Mouse (Mus musculus) C2C12 (cell line): Measurements from ENCODE around the gene Fos.

Experiments used
- CEBPB ChIP-seq: IDR thresholded peaks from one replicate; pipeline ENCODE4 v1.6.1; 2011; ENCODE audit warnings: low read depth, mild to moderate bottlenecking, control low read depth, moderate library complexity
- CTCF ChIP-seq: IDR thresholded peaks from one replicate; pipeline ENCODE4 v1.5.1; 2011; ENCODE audit not compliant: control insufficient read depth, insufficient read depth, insufficient read length
- USF1 ChIP-seq: IDR thresholded peaks from one replicate; pipeline ENCODE4 v1.6.1; 2011; ENCODE audit warnings: low read depth, mild to moderate bottlenecking, control low read depth, moderate library complexity

DNA sequence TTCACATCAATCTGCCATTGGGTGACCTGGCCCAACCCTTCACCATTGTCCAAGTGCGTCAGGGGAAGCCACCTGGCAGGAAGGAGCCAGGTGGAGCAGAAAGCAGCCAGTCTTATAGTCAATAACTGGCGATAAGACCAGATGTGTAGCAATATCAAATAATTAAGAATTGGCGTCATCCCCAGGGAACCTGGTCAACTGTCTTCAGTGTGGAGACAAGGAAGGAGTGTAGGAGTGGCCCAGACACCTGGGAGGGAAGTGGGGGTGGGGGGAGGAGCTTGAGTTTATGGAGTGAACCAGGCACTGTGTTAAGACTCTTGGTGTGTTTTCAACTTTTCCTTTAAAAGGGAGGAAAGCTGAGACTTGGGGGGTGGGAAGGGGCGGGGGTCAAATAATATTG is 43.7 kb upstream of the Fos start:
- TF ChIP-seq USF1 (no peak), CTCF (no peak), CEBPB (no peak)
